Mouse (Mus musculus): Measurements from ENCODE around the gene Chchd6. TPM values are rescaled to one million over a fixed set of nuclear protein-coding genes. Genes with fewer than 3 reads are reported as not detected.

The Chchd6 gene
- total RNA-seq, 1 experiment from 2014 or later: 25.8 TPM

- peak; percentile 65 for DNase-seq
Measured at GRCm38 (mm10) chr6:89585696-89586095, 9.8 kb downstream of the Chchd6 start.

- DNase-seq: peak; percentile 49
Measured at GRCm38 (mm10) chr6:89584634-89585409, 10.6 kb downstream of the Chchd6 start.

- DNase-seq: no peak
Measured at GRCm38 (mm10) chr6:89583170-89583569, 12.3 kb downstream of the Chchd6 start.

GRCm38 (mm10) chr6:89574641-89575040 lies 20.8 kb downstream of the Chchd6 start:
- no peak for DNase-seq

- DNase-seq: no peak
Measured at GRCm38 (mm10) chr6:89573768-89574167, 21.7 kb downstream of the Chchd6 start.

GRCm38 (mm10) chr6:89572921-89573636 lies 22.4 kb downstream of the Chchd6 start:
- DNase-seq: no peak

- no peak for DNase-seq
Measured at GRCm38 (mm10) chr6:89569370-89569769, 26.1 kb downstream of the Chchd6 start.

GRCm38 (mm10) chr6:89566740-89567139 lies 28.7 kb downstream of the Chchd6 start:
- DNase-seq: peak; percentile 22

- no peak for DNase-seq
Measured at GRCm38 (mm10) chr6:89563381-89563780, 32.1 kb downstream of the Chchd6 start.

GRCm38 (mm10) chr6:89560826-89561225 lies 34.6 kb downstream of the Chchd6 start:
- DNase-seq: no peak

GRCm38 (mm10) chr6:89557654-89558053 lies 37.8 kb downstream of the Chchd6 start:
- no peak for DNase-seq

GRCm38 (mm10) chr6:89556566-89556965 lies 38.9 kb downstream of the Chchd6 start:
- no peak for DNase-seq

GRCm38 (mm10) chr6:89555971-89556370 lies 39.5 kb downstream of the Chchd6 start:
- DNase-seq: no peak

- no peak for DNase-seq
Measured at GRCm38 (mm10) chr6:89554029-89554428, 41.4 kb downstream of the Chchd6 start.

- peak; percentile 86 for DNase-seq
Measured at GRCm38 (mm10) chr6:89553012-89553704, 42.3 kb downstream of the Chchd6 start.

GRCm38 (mm10) chr6:89552321-89553011 lies 43.0 kb downstream of the Chchd6 start:
- no peak for DNase-seq

GRCm38 (mm10) chr6:89549157-89549556 lies 46.3 kb downstream of the Chchd6 start:
- no peak for DNase-seq

- no peak for DNase-seq
Measured at GRCm38 (mm10) chr6:89547951-89548350, 47.5 kb downstream of the Chchd6 start.

- DNase-seq: no peak
Measured at GRCm38 (mm10) chr6:89538102-89538751, 57.2 kb downstream of the Chchd6 start.

GRCm38 (mm10) chr6:89535626-89536225 lies 59.7 kb downstream of the Chchd6 start:
- no peak for DNase-seq

- DNase-seq: peak; percentile 15
Measured at GRCm38 (mm10) chr6:89524766-89525165, 70.7 kb downstream of the Chchd6 start.

Data from adrenal gland, postnatal 14 days (tissue).